Mouse (Mus musculus) cerebellum, postnatal 25 days (tissue): Measurements from ENCODE around the gene Odf4.
A peak's percentile ranks its signal among the peaks of the same experiment; 100 is the strongest.
"Not testable (repeated sequence)": the region's sequence is repeated elsewhere in the genome, so short reads cannot be mapped to it uniquely, and the experiment has no call there.

Experiments
- DNase-seq, 2 experiments: peaks; one replicate each; pipeline ENCODE4 v3.0.0; 2021; ENCODE audit warnings: mixed read lengths in 2 of 2

Gene Odf4

DNA sequence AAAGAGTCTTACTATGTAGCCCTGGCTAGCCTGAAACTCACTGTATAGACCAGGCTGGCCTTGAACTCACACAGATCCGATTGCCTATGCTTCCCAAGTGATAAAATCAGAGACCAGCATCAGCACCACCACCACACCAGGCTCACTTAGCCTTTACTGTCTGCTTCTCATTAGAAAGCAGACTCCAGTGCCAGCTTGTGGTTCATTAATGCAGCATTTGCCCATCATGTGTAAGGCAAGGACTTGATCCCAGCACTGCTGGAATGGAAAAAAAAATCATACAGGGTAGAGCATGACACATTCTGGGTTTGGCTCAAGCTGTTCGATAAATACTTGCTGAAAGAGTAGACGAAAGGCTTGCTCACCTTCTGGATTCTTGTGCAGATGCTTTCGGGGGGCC lies 19.1 kb upstream of the Odf4 start:
- no peak for DNase-seq

DNA sequence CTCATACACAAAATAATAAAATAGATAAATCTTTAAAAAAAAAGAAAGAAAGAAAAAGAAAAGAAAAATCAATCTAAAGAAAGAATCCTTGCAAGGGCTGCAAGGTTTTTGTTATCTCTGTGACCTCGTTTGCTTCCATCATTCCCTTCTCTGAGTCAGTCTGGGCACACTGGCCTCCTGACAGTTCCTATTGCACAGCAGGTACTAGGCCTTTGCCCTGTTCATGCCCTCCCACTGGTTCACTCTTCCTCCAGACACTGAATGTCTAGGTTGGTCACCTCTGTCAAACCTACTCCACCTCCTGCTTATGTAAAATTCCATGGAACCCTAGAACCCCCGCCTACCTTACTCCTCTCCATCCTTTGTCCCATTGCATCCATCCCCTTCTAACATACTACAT lies 18.4 kb upstream of the Odf4 start:
- no peak for DNase-seq

DNA sequence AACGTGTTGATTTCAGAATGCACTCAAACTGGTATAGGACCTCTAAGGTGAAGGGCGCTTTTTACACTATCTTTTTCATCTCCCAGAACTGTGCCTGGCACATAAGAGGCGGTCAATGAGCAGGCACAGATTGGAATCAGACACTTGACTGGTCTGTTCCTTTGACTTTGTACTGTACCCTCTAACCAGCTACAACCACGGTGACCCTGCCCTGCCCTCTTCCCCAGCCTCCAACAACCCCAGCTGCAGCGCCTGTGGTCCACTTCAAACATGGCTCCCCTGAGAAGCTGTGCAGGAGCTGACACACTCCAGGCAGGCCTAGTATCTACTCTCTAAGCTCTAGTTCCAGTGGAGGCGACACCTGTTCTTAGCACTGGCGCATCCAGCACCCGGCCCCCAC lies 15.8 kb upstream of the Odf4 start:
- no peak for DNase-seq

DNA sequence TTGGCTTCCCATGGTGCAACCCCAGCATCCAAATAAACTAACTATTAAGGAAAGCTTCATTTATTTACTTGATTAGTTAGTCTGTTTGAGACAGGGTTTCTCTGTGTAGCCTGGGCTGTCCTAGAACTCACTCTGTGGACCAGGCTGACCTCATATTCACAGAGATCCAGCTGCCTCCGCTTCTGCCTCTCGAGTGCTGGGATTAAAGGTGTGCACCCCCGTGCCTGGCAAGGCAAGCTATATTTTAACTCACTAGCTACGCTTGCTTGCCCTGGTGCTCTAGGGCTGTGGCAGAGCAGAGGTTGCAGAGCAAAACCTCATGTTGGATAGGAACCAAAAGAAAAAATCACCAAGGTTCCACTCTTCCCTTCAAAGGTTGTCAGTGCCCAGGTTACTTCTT lies 13.6 kb upstream of the Odf4 start:
- DNase-seq = peak; percentile 19 to 31

DNA sequence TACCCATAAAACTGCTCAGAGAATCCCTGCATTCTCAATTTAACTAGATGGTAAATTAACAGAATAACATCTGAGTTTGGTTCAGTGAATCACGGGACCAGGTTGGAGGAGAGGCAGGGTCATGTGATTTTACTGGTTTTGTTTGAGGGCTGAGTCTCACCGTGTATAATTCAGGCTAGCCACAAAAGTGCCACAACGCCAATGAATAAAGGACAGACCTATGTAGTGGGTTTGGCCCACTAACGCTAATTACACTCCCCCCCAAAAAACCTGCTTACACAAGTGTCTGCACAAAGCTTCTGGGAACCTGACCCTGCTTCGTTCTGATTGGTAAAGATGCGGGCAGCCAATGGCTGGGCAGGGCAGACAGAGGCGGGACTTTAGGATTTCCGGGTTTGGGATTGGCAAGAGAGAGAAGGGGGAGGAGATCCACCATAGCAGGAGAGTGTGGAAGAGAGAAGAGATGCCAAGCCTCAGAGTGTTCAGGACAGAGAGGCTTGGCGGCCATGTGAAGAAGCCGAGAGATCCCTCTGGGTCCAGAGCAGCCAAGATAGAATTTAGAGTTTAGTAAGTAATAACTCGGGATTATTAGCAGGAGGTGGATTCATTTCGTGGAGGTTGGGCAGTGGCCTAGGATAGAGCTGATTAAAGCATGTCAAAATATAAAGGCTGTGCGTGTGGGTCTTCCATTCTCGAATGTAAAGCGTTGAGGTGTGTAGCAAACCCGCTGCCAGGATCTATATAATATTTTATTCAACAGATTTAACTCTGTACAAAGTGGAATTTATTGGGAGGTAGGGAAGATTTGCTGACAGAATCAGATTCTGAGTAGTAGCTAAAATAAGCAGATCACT lies 12.8 kb upstream of the Odf4 start:
- peak; percentile 85 to 88 for DNase-seq

DNA sequence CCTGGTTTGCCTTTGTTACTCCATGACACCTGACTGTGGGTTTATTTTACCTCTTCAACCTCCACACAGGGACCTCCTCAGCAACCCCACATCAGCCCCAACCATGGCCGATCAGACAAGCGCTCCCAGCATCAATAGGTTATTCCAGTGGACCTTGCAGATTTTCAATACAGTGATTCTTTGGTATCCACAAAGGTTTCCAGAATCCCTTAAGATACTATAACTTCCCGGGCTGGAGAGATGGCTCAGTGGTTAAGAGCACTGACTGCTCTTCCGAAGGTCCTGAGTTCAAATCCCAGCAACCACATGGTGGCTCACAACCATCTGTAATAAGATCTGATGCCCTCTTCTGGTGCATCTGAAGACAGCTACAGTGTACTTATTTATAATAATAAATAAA lies 10.1 kb upstream of the Odf4 start:
- DNase-seq = not testable (repeated sequence)

DNA sequence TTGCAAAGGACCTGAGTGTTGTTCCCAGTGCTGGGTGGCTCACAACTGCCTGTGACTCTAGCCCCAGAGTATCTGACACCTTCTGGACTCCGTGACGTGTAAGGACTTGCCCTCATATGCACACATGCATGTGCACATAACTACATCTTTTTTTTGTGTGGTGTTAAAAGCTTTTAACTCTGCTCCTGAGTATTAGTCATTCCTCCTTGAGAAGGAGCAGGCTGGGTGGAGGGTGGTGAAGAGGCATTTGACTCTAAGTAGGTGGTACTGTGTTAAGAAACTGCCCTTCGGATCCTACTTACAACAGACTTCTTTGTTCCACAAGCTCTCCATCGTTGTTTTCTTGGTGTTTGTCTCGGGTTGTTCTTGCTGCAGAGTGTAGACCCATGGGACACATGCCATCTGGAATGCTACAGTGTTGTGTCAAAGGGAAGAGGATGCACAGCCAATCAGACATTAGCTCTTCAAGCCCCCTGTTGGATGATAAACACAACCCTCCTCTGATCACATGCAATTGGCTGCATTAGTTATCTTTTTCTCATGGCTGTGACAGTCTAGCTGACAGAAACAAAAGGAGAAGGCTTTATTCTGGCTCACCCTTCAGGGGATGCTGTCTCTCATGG lies 7.1 kb upstream of the Odf4 start:
- no peak for DNase-seq

DNA sequence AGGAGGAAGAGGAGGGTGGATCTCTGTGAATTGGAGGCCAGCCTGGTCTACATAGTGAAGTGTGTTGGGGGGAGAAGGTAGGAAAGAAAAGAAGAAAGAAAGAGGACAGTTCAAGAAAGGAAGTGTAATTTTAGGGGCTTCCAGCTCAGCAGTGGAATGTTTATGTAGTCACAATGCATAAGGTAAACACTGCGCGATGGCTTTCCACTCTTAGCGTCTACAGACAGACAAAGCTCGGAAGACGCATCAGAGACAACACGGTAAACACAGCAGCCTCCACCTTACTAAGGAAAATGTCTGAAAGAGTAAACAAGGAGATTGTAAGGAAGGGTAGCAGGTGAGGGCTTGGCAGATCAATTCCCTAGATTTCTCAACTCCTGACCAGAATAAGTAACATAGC lies 3.1 kb upstream of the Odf4 start:
- no peak for DNase-seq

DNA sequence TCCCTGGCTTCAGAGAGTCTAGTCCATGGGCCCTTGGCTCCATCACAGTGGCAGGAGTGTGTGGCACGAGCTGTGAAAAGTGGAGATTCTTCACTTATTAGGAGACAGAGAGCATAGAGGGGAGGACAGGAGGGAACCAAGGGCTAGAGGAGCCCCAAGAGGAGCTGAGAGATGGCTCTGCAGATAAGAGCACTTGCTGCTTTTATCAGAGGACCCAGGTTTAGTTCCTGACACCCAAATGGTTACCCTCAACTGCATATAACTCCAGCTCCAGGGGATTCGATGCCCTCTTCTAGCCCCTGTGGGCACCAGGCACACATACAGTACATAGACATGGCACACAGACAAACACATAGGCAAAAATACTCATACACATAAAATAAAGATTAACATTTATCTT lies 2.1 kb downstream of the Odf4 start:
- no peak for DNase-seq

DNA sequence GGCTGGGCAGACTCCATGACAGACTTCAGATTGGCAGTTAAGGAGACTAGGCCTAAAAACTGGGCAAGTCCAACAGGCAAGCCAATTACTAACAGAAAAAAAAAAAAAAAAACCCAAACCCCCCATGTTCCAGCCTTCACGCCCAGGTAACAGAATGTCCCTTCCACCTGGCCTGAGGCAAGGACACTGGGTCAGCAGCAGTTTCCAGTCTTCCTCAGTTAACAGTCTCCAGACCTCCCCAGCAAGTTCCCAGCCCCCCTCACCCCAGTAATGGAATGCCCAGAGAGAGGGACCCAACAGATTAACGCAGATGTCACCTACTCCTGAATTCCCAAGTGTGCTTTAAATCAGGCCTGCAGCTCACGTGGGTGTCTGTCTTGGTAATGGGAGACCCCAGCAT lies 3.7 kb downstream of the Odf4 start:
- no peak for DNase-seq

DNA sequence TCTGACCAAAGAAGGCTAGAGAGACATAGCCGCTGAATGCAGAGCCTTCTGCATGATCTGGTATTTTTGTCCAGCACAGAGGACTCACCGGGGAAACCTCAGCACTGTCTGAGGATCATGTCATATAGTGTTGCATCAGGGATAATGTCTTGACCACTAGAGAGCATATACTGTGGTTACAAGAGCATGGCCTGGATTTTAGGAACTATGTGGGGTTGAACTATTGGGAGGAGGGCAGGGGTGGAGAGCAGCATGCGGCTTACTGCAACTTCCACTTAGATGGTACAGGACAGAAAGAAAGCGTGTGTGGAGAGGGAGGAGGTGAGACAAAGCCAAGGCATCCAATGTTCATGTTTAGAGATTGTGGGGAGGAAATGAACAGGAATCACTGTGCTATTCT lies 12.3 kb downstream of the Odf4 start:
- DNase-seq = no peak

DNA sequence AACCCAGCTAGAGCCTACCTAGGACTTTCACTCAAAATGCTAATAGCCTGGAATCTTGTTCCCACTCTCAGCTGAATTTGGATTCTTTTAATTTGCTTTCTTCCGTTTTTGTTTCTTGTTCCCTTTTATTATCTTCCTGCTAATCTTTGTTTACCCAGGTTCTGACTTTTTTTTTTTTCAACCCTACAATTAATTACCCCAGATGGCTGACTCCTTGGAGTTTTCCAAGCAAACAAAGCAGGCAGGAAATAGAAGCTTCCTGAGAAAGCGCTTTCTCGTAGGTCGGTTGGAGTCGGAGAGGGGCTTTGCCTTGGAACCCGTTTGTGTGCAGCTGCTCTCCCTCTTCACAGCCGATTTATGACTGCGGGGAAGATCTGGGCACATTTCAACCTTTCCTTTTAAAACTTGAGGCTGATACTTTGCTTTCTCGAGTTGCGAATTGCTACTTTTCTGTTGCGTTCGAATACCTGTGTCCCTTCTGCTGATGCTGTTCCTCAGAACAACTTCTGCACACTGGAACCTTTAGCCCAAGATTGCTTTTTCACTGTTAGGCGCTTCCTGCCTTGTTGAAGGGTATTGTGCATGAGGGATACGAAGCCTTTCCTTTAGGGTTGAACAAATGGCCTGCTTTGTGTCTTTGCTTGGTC lies 15.2 kb downstream of the Odf4 start:
- no peak for DNase-seq

DNA sequence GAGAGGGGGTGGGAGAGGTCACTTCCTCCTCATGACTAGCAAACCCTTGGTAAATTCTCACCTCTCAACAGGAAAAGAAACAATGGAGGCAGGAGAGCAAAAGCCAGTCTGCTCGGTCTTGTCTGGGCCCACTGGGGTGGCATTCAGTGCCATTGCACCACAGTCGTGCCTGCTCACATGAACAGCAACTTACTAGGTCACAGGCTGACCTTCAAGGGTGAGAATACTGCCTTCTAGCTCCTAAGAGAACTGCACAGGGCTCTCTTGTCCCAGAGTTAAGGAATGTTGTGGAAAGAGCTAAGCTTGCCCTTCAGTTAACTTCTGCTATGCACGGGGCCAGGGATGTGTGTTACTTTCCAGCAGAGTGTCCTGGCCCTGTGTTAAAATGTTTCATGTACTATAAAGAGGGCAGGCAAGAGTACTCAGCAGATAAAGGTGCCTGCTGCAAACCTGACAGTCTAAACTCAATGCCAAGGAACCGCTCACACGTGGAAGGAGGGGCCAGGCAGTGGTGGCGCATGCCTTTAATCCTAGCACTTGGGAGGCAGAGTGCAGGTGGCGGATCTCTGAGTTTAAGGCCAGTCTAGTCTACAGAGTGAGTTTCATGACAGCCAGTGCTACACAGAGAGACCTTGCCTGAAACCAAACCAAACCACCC lies 17.9 kb downstream of the Odf4 start:
- no peak for DNase-seq

DNA sequence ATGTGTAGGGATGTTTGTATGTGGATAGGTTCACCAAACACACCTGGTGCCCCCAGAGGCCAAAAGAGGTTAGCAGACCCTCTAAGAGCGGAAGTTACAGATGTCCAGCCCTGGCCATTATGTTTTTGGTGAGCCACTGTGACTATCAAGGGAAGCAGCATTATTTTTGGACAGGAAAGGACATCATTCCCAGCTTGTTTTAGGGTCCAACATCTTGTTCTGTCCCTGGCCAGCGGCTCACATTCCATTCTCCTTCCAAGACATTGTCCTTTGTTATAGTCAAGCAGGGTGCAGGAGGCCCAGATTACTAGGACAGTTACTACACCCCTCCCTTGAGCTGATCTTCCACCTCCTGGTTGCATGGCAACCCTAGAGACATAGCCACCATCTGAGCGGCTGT lies 19.6 kb downstream of the Odf4 start:
- no peak for DNase-seq

DNA sequence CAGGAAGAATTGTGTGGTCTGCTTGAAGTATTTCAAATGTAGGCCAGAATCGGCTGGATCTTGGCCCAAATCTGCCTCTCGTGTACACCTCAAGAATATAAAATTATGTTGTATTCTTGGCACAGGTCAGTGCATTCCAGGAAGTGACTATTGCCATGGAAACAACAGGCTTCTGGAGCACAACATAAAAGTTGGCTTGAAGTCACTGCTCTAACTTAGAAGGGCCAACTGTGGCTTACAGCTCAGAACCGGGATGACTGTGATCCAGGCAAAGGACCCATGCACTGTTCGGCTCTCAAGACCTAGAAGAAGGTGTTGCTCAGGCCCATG lies 20.5 kb downstream of the Odf4 start:
- no peak for DNase-seq

DNA sequence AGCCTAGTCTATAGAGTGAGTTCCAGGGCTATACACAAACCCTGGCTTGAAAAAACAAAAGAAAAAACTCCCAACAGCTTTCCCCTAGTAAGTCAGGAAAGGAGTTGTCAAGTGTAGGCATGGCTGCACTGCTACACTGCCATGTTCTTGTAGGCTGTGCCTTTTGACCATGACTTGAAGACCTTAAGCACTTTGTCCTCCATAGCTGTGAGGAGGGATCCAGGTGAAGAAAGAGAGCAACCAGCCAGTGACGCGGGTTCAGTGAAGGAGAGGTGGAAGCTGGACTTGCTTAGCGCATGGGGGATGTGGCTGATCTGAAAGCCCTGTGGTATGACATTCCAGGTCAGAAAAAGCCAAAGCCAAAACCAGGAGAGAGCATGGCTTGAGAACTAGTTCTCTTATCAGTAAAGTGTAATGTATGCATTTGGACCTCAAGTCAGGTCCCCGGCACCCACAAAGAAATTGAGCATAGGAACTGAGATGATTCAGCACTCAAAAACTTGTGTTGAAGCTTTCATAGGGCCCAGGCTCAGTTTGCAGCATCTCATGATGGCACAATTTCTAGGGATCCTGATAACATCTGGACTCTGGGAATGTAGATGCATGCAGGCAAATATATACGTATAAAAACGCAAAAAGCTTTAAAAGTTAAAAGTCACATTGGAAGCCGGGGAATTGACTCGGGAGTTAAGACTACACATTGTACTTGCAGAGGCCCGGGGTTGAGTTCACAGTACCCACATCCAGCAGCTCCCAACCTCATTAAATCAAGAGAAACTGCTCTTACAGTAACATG lies 21.0 kb downstream of the Odf4 start:
- DNase-seq = no peak

DNA sequence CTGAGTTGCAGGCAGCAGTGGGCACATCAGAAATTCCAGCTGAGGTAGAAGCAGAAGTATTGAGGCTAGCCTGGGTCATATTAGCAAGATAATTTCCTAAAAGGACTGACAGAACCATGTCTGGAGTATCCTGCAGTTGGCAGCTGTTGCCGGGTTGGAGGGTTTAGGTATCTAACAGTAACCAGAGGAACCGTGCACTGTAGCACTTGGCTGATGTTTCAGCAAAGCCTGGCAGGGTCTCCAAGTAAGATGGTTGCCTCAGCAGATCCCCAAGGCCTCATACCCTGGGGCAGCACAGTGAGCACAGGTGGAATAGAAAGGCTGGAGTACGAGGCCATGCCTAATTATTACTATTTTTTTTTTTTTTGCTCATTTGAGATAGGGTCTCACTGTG lies 21.7 kb downstream of the Odf4 start:
- DNase-seq = peak in 1 of 2 experiments; percentile 17

DNA sequence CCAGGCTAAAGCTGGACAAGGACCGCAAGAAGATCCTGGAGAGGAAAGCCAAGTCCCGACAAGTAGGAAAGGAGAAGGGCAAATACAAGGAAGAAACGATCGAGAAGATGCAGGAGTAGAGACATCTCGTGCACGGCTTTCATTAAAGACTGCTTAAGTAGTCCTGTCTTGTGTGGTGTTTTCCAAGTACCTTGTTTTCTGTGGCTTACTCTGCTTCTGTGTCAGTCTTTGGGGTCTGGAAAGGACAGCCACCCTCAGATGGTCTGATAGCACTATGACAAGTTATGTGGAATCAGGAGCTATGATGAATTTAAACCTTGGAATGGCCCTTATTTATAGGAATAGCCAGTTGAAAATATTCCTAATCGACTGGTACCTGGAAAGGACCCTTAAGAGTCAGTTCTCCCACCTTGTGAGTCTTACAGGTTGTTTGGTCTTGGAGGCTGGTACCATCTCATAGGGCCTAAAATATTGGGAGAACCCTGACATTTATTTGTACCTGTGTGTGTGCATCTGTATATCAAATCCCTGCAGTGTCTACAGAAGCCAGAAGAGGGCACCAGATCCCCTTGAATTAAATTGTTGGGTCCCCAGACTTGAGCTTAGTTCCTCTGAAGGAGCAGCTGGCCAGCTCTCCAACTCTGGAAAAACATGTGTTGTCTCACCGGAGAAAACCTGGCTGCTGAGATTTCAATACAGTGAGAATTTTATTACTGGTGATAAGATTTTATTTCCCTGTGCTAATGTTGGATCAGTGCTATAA lies 22.3 kb downstream of the Odf4 start:
- peak; percentile 70 to 82 for DNase-seq

DNA sequence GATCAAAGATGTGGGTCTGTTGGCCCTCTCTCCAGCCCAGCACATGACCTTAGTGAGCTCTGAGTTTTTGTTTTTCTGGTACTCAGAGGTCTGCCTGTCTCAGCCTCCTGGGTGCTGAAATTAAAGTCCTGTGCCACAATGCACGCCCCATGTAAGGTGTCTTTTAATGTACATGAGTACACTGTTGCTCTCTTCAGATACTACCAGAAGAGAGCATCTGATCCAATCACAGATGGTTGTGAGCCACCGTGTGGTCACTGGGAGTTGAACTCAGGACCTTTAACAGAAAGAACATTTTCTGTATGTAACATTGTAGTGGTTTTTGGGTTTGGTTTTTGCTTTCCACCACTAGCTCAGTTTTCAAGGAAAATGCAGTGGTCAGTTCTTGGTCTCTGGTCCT lies 23.1 kb downstream of the Odf4 start:
- DNase-seq = no peak

DNA sequence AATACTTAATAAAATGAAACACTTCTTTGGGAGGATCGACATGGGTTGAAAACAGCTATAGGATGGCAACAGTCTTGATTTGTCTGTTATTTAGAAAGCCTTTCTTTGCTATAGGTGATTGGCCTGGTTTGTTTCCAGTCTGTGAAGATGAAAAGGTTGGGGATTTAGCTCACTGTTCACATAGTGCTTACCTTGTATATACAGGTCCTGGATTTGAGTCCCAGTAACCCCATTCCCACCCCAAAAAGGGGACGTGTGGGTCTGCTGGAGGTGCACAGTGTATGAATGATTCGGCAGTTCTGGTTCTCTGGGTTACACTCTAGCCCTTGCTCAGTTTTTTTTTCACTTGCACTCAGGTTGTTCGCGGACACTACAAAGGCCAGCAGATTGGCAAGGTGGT lies 24.1 kb downstream of the Odf4 start:
- DNase-seq = no peak

DNA sequence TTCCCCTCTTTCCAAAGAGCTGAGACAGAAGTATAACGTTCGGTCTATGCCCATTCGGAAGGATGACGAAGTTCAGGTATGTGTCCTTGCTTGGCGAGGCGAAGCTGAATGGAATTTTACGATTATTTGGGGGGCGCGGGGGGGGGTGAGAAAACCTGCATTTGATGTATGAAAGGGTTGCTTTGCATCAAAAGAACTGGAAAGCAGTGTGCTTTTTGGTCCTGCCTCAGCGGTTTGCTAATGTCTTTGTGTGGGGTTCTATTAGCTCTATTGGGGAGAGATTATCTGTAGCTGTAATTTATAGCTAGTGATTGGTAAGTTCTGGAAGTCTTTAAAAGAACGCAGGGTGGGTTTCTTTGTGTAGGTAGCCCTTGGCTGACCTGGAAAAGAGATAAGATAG lies 24.5 kb downstream of the Odf4 start:
- DNase-seq = no peak

DNA sequence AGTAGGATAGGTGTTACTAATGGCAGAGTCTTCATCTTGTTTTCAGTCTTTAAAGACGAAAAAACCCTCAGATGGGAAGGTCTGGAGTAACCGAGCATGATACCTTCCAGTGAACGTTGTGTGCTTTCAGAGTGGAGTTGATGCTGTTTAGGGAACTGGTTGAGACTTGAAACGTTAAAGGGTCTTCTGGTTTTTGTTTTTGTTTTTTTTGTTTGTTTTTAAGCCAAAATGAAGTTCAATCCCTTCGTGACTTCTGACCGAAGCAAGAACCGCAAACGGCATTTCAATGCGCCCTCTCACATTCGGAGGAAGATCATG lies 24.9 kb downstream of the Odf4 start:
- no peak for DNase-seq
